Mouse (Mus musculus): ENCODE data around the gene Xxylt1. TPM values are rescaled to one million over a fixed set of nuclear protein-coding genes. Genes with fewer than 3 reads are reported as not detected.

Xxylt1 gene
- polyA plus RNA-seq, 1 experiment from 2014 or later, result 13.7 TPM

DNA sequence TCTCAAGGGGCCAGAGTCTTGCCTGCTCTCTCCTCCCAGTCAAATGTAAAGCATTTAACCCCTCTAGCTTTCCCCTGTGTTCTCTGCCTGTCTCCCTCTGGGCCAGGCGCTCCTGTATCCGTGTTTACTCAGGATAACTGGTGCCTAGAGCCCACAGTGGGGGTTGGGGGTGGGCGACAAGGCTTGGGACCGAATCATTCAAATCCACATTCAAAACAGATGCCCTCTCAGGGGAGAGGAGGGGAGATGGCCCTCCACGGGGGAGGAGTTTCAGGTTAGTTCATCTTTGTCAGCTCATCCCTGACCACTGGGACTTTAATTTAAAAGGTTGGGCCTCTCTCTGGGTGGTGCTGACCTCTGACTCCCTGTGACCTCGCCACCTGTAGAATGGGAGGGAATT lies 144.8 kb downstream of the Xxylt1 start:
- H3K4me3 ChIP-seq (ENCODE audit: low read depth, low read length), result no peak overlapping the region
- H3K27ac ChIP-seq (ENCODE audit: low read length), result no peak overlapping the region
- H3K36me3 ChIP-seq (ENCODE audit: control insufficient read depth, insufficient read depth, low read length), result no peaks in the 10 kb centered on the region
- H3K4me2 ChIP-seq (ENCODE audit: low read length), result no peak overlapping the region
- H3K4me1 ChIP-seq (ENCODE audit: control insufficient read depth, insufficient read depth, low read length), result peaks cover 3% of the 10 kb centered on the region; the same call in 1 of the 2 replicates
- H3K9me3 ChIP-seq (replicated peaks; ENCODE audit: control insufficient read depth, low read length, poor library complexity, severe bottlenecking), result no peaks in the 10 kb centered on the region
- H3K27me3 ChIP-seq (ENCODE audit: control insufficient read depth, insufficient read depth, low read depth, low read length), result no peaks in the 10 kb centered on the region
- no peak for ATAC-seq
- H3K9ac ChIP-seq (ENCODE audit: low read depth, low read length), result no peak overlapping the region
- 37% methylated on average over 6 of the region's 6 CpGs for WGBS

DNA sequence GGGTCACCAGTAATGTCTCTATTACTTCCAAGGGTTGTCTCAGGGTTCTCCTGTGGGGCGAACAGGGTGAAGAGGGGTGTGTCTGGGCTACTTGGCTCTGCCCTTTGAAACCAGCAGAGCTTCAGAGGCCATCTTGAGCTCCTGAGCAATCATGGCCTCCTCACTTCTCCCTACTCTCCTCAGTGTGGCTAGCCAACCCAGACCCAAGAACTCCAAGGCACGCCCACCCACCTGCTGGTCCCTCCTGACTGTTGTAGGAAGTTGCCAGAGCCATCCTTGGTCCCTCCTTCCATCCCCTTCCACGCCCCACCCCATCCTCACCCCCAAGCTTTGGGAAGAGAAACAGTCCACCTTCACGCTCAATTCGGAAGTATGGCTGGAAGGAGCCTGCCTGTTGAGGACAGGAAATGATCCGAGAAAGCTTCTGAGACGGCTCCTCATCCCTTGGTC lies 145.2 kb downstream of the Xxylt1 start:
- 93% methylated on average over 7 of the region's 7 CpGs for WGBS
- Histone ChIP-seq H3K27ac (ENCODE audit: low read length) (no peak overlapping the region), H3K27me3 (ENCODE audit: control insufficient read depth, insufficient read depth, low read depth, low read length) (no peaks in the 10 kb centered on the region), H3K9me3 (replicated peaks; ENCODE audit: control insufficient read depth, low read length, poor library complexity, severe bottlenecking) (no peaks in the 10 kb centered on the region), H3K4me3 (ENCODE audit: low read depth, low read length) (no peak overlapping the region), H3K4me1 (ENCODE audit: control insufficient read depth, insufficient read depth, low read length) (peaks cover 3% of the 10 kb centered on the region; the same call in 1 of the 2 replicates), H3K9ac (ENCODE audit: low read depth, low read length) (no peak overlapping the region), H3K36me3 (ENCODE audit: control insufficient read depth, insufficient read depth, low read length) (no peaks in the 10 kb centered on the region), H3K4me2 (ENCODE audit: low read length) (no peak overlapping the region)
- ATAC-seq, result no peak

DNA sequence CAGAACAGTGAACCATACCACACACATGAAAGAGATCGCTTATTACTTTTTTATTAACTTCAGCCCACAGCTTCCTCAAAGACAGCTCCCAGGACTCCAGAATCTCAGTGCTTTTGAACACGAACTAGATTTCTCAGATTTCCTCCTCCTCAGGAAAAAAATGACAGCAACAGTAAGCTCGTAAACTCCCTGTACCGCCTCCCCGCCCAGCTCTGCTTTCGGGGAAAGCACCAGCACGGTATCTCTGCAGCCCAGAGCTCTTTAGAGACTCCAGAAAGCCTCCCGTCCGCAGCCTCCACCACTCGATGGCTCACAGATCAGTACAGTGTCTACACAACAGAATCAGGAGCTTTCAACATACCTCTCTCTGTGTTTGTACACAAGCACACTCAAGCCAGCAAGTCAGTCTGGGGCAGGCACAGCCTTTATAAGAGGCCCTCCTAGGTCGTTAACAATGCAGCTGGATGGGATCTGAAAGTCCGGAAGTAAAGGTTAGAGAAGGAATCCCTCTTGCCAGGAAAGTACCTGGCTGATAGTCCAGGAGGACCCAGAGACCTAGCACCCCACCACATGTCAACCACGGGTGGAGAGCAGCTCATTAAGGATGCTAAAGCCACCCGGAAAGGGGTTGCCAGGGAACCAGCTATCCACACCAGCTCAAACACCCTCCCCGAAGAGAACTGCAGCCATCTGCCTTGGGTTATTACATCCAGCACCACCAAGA lies 146.1 kb downstream of the Xxylt1 start:
- H3K4me3 ChIP-seq (ENCODE audit: low read depth, low read length), result no peak overlapping the region
- no peaks in the 10 kb centered on the region for H3K27me3 ChIP-seq (ENCODE audit: control insufficient read depth, insufficient read depth, low read depth, low read length)
- ATAC-seq, result no peak
- peaks cover 3% of the 10 kb centered on the region; the same call in 1 of the 2 replicates for H3K4me1 ChIP-seq (ENCODE audit: control insufficient read depth, insufficient read depth, low read length)
- no peak overlapping the region for H3K4me2 ChIP-seq (ENCODE audit: low read length)
- H3K36me3 ChIP-seq (ENCODE audit: control insufficient read depth, insufficient read depth, low read length), result no peaks in the 10 kb centered on the region
- WGBS, result 61% methylated on average over 15 of the region's 15 CpGs
- peak overlapping the region; percentile 10; the same call in 1 of the 2 replicates for H3K27ac ChIP-seq (ENCODE audit: low read length)
- H3K9me3 ChIP-seq (replicated peaks; ENCODE audit: control insufficient read depth, low read length, poor library complexity, severe bottlenecking), result no peaks in the 10 kb centered on the region
- no peak overlapping the region for H3K9ac ChIP-seq (ENCODE audit: low read depth, low read length)

DNA sequence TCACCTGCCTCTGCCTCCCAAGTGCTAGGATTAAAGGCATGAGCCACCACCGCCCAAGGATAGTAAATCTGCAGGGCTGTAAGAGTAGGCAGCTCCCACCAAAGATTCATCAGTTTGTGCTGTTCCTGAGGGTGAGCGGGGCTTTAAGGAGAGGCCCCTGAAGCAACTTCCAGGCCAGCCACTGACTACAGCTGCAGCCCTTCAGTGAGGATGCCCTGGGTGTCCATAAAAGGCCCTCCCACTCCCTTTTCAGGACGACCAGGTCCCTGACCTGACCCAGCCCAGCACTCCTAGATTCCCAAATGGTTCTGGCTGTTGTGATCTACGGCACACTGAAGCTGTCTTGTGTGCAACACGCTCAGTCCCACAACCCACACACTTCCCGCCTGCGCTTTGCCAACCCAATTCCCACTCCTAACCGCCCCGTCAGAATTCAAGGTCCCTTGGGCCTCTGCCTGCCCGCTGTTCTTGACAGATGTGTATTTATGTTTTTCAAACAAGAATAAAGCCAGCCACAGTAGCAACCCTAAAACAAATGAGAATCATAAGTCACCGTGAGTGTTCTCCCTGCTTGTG lies 146.9 kb downstream of the Xxylt1 start:
- H3K36me3 ChIP-seq (ENCODE audit: control insufficient read depth, insufficient read depth, low read length), result no peaks in the 10 kb centered on the region
- 73% methylated on average over 11 of the region's 11 CpGs for WGBS
- no peak overlapping the region for H3K27ac ChIP-seq (ENCODE audit: low read length)
- no peak overlapping the region for H3K4me2 ChIP-seq (ENCODE audit: low read length)
- H3K9me3 ChIP-seq (replicated peaks; ENCODE audit: control insufficient read depth, low read length, poor library complexity, severe bottlenecking), result no peaks in the 10 kb centered on the region; the same call in 1 of the 2 replicates
- peaks cover 3% of the 10 kb centered on the region; the same call in 1 of the 2 replicates for H3K4me1 ChIP-seq (ENCODE audit: control insufficient read depth, insufficient read depth, low read length)
- H3K27me3 ChIP-seq (ENCODE audit: control insufficient read depth, insufficient read depth, low read depth, low read length), result no peaks in the 10 kb centered on the region
- no peak for ATAC-seq
- H3K4me3 ChIP-seq (ENCODE audit: low read depth, low read length), result no peak overlapping the region
- no peak overlapping the region for H3K9ac ChIP-seq (ENCODE audit: low read depth, low read length)

DNA sequence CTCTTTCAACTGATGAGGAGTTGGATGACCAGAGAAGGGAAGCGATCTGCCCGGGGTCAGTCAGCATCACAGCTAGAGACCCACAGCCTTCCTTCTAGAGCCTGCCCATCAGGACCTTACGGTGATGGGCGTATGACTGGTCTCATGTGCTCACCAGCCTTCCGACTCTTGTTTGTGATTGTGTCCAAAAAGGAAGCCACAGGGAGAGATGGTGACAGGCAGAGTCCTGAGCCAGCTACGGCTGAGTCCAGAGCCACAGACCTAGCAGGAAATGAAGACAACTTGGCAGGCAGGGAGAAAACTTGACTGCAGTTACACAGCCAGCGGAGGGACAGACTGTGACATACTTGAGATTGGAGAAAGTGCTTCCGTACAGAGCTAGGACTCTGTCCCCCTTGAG lies 147.9 kb downstream of the Xxylt1 start:
- no peak overlapping the region for H3K4me3 ChIP-seq (ENCODE audit: low read depth, low read length)
- H3K27ac ChIP-seq (ENCODE audit: low read length), result no peak overlapping the region
- no peak for ATAC-seq
- no peaks in the 10 kb centered on the region; the same call in 1 of the 2 replicates for H3K9me3 ChIP-seq (replicated peaks; ENCODE audit: control insufficient read depth, low read length, poor library complexity, severe bottlenecking)
- peaks cover 3% of the 10 kb centered on the region; the same call in 1 of the 2 replicates for H3K4me1 ChIP-seq (ENCODE audit: control insufficient read depth, insufficient read depth, low read length)
- no peak overlapping the region for H3K4me2 ChIP-seq (ENCODE audit: low read length)
- WGBS, result 94% methylated on average over 8 of the region's 8 CpGs
- H3K36me3 ChIP-seq (ENCODE audit: control insufficient read depth, insufficient read depth, low read length), result no peaks in the 10 kb centered on the region
- no peak overlapping the region for H3K9ac ChIP-seq (ENCODE audit: low read depth, low read length)
- no peaks in the 10 kb centered on the region for H3K27me3 ChIP-seq (ENCODE audit: control insufficient read depth, insufficient read depth, low read depth, low read length)

DNA sequence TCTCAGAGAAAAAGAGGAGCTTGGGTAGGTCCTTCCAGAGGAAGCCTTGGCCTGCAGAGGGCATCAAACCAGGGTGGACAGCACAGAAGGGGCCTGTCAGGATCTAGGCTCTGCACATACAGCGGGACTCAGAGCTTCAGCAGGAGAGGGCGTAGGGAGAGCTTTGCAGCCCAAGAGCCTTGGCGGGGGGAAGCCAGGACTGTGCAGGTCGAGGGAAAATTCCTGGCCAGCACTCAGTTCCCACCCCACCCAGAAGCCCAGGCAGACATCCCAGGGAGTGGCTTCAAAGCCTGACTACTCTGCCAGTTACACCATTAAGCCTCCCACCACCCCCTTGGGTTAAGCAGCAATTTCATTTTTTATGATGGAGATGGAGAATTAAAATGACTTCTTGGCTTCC lies 148.4 kb downstream of the Xxylt1 start:
- Histone ChIP-seq H3K4me3 (ENCODE audit: low read depth, low read length) (no peak overlapping the region), H3K36me3 (ENCODE audit: control insufficient read depth, insufficient read depth, low read length) (no peaks in the 10 kb centered on the region), H3K4me1 (ENCODE audit: control insufficient read depth, insufficient read depth, low read length) (peaks cover 3% of the 10 kb centered on the region; the same call in 1 of the 2 replicates), H3K9me3 (replicated peaks; ENCODE audit: control insufficient read depth, low read length, poor library complexity, severe bottlenecking) (no peaks in the 10 kb centered on the region; the same call in 1 of the 2 replicates), H3K27me3 (ENCODE audit: control insufficient read depth, insufficient read depth, low read depth, low read length) (no peaks in the 10 kb centered on the region), H3K4me2 (ENCODE audit: low read length) (no peak overlapping the region), H3K27ac (ENCODE audit: low read length) (no peak overlapping the region), H3K9ac (ENCODE audit: low read depth, low read length) (no peak overlapping the region)
- no peak for ATAC-seq
- WGBS, result 76% methylated on average over 4 of the region's 4 CpGs

DNA sequence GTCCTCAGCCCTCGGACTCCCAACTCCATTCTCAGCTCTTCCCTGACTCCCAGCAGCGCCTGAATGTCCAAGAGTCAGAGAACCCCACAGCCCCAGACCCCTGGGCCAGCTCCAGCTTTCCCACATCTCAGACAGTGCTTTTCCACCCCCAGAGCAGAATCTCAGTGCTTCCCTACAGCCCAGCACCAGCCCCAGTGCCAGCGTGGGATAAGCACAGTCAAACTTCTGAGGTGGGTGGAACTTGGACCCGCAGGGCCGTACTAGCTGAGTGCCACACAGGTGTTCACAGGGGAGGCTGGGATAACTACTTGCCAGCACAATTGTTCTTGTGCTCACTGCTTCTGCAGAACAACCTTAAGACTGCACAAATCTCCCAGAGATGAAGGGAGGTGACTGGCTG lies 149.0 kb downstream of the Xxylt1 start:
- Histone ChIP-seq H3K4me2 (ENCODE audit: low read length) (no peak overlapping the region), H3K36me3 (ENCODE audit: control insufficient read depth, insufficient read depth, low read length) (no peaks in the 10 kb centered on the region), H3K27ac (ENCODE audit: low read length) (no peak overlapping the region), H3K4me1 (ENCODE audit: control insufficient read depth, insufficient read depth, low read length) (peaks cover 3% of the 10 kb centered on the region; the same call in 1 of the 2 replicates), H3K9ac (ENCODE audit: low read depth, low read length) (no peak overlapping the region), H3K4me3 (ENCODE audit: low read depth, low read length) (no peak overlapping the region), H3K9me3 (replicated peaks; ENCODE audit: control insufficient read depth, low read length, poor library complexity, severe bottlenecking) (no peaks in the 10 kb centered on the region; the same call in 1 of the 2 replicates), H3K27me3 (ENCODE audit: control insufficient read depth, insufficient read depth, low read depth, low read length) (no peaks in the 10 kb centered on the region)
- ATAC-seq, result no peak
- 80% methylated on average over 5 of the region's 5 CpGs for WGBS

DNA sequence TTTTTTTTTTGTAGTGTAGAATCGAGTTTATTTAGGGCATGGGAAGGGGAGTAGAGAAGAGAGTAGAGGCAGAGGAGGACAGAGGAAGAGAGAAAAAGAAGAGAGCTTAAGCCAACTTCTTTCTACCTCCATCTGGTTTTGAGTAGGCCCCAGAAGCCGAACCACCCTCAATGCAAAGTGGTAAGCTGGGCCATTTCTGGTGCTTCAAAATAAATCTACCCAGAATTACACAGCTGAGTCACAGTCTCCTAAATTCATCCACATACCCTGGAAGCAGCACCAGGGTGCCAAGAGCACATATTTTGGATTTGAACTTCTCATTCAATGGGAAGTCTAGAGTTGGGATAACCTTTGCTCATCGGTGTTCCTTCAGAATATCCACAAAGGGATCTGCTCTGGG lies 152.1 kb downstream of the Xxylt1 start:
- no peak overlapping the region for H3K4me2 ChIP-seq (ENCODE audit: low read length)

More for the DNA sequence above, 152.1 kb downstream of the Xxylt1 start:
- H3K36me3 ChIP-seq (ENCODE audit: control insufficient read depth, insufficient read depth, low read length), result no peaks in the 10 kb centered on the region
- no peaks in the 10 kb centered on the region; the same call in 1 of the 2 replicates for H3K4me1 ChIP-seq (ENCODE audit: control insufficient read depth, insufficient read depth, low read length)
- H3K27me3 ChIP-seq (ENCODE audit: control insufficient read depth, insufficient read depth, low read depth, low read length), result no peaks in the 10 kb centered on the region
- no peak overlapping the region for H3K4me3 ChIP-seq (ENCODE audit: low read depth, low read length)
- H3K9ac ChIP-seq (ENCODE audit: low read depth, low read length), result no peak overlapping the region
- WGBS, result 90% methylated on average over 3 of the region's 3 CpGs
- H3K27ac ChIP-seq (ENCODE audit: low read length), result no peak overlapping the region
- ATAC-seq, result no peak
- no peaks in the 10 kb centered on the region; the same call in 1 of the 2 replicates for H3K9me3 ChIP-seq (replicated peaks; ENCODE audit: control insufficient read depth, low read length, poor library complexity, severe bottlenecking)

Data from midbrain, embryonic 16.5 days (tissue).